Mouse (Mus musculus) urinary bladder, adult 18-20 months (tissue): ENCODE data around the gene Luc7l2.
"Not testable (repeated sequence)": the region's sequence is repeated elsewhere in the genome, so short reads cannot be mapped to it uniquely, and the experiment has no call there.

ENCODE experiments used
- DNase-seq, 2 experiments: peaks; one replicate each; pipeline ENCODE4 v3.0.0; 2022; ENCODE audit warnings: low spot score in 2 of 2, mixed read lengths in 2 of 2

Luc7l2 gene

GRCm38 (mm10) chr6:38551062-38551988, at the start of gene Luc7l2:
TSS of gene Luc7l2 (plus strand) at chr6:38551334.
- DNase-seq, result peak; percentile 88 to 94

GRCm38 (mm10) chr6:38512096-38512495, 39.0 kb upstream of the Luc7l2 start:
- DNase-seq, result no peak

DNA sequence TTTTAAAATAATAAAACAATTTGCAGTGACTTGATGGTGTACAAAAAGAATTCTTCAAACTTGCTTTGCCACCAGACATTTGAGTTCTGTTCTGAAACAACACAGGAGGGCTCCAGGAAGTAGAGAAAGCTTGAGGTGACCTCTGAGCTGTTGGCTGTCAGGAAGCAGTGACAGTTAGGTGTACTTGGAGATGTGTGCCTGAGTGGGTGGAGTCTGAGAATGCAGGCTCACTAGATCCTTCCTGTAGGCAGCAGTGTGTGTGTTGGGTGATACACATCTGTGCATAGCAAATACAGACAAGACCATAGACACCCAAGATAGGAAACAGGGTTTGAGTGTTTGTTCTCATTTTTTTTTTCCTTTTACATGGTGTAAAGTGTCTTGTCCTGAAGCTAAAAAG, 38.3 kb upstream of the Luc7l2 start:
- no peak for DNase-seq

GRCm38 (mm10) chr6:38515201-38515600, 35.9 kb upstream of the Luc7l2 start:
- no peak for DNase-seq

- peak in 1 of 2 experiments; percentile 48 for DNase-seq
These were observed 27.3 kb upstream of the Luc7l2 start for GRCm38 (mm10) chr6:38523851-38524250.

GRCm38 (mm10) chr6:38531211-38531820, 19.8 kb upstream of the Luc7l2 start:
- DNase-seq, result no peak

- peak; percentile 34 to 42 for DNase-seq
These were observed 18.4 kb upstream of the Luc7l2 start for GRCm38 (mm10) chr6:38532500-38533420.

GRCm38 (mm10) chr6:38533428-38534405, 17.4 kb upstream of the Luc7l2 start, which contains the start of gene Fmc1:
TSS of gene Fmc1 (plus strand) at chr6:38533502.
- DNase-seq, result peak; percentile 88 to 98

GRCm38 (mm10) chr6:38534640-38535365, 16.3 kb upstream of the Luc7l2 start:
- peak; percentile 96 to 99 for DNase-seq

DNA sequence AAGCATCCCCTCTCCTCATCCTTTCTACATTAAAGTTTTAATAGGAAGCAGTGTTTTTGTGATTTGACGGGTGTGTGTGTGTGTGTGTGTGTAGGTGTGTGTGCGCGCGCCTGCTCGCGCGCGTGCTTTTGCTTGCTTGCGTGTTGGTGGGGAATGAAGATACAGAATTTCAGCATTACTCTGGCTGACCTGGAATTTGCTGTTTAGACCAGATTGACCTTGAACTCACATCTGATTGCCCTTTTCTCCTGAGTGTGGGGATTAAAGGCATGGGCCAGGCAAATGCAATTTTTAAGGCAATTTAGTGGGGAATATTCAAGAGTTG, 15.8 kb upstream of the Luc7l2 start:
- no peak for DNase-seq

- DNase-seq, result no peak
These were observed 15.3 kb upstream of the Luc7l2 start for GRCm38 (mm10) chr6:38535788-38536187.

DNA sequence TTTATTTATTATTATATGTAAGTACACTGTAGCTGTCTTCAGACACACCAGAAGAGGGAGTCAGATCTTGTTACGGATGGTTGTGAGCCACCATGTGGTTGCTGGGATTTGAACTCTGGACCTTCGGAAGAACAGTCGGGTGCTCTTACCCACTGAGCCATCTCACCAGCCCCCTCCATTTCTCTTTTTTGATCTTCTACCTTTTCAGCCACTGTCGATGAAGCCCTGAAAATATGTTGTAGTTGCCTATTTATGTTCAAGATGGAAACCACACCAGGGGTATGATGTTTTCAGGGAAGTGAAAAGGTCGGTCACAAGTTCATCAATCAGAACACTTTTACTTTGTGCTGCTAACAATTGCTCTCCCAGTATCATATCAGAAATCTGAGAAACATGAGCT, 7.0 kb upstream of the Luc7l2 start:
- not testable (repeated sequence) for DNase-seq

DNA sequence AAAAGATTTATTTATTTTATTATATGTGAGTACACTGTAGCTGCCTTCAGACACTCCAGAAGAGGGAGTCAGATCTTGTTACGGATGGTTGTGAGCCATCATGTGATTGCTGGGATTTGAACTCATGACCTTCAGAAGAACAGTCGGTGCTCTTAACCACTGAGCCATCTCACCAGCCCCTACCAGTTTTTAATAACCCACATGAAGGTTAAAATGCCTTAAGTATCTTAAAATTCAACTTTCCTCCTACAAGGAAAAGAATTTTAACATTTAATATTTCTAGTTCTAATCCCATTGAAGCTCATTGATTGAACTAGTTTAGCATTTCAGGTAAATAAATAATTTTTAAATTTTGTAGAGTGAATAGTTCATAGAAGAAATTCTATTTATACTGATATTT, 4.1 kb upstream of the Luc7l2 start:
- DNase-seq, result not testable (repeated sequence)

GRCm38 (mm10) chr6:38547707-38548106, 3.4 kb upstream of the Luc7l2 start:
- no peak for DNase-seq

- not testable (repeated sequence) for DNase-seq
These were observed 2.5 kb upstream of the Luc7l2 start for GRCm38 (mm10) chr6:38548595-38548994.

- not testable (repeated sequence) for DNase-seq
These were observed 1.3 kb upstream of the Luc7l2 start for GRCm38 (mm10) chr6:38549840-38550239.

- DNase-seq, result peak in 1 of 2 experiments; percentile 75
These were observed 678 bp upstream of the Luc7l2 start for GRCm38 (mm10) chr6:38550250-38551061.

DNA sequence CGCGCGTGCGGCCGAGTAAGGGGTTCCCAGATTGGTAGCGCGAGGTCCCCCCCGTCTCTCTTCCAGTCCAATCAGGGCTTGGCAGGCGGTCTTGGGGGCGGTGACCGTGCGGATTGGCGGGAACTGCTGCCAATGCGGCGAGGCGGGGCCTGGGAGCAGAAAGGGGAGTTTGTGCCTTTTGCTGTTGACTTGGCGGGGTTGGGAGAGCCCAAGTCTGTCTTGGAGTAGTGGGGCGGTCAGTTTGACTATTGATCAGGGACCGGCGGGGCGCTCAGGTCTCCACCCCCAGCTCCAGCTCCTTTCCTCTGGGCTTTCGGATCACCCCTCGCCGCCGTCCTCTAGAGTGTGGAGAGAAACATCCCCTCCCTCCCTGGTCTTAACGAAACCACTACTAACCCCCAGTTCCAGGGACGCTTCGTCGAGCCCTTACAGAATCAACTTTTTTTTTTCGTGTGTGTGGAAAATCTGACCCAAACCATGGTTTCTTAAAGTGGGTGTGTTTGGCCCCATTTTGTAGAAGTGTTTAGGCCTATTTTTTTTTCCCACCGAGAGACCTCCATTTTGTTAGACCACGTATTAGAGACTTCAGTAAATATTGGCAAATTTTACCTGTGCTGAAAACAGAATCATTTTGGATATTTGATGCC, 978 bp downstream of the Luc7l2 start:
- DNase-seq, result peak; percentile 96 to 99

DNA sequence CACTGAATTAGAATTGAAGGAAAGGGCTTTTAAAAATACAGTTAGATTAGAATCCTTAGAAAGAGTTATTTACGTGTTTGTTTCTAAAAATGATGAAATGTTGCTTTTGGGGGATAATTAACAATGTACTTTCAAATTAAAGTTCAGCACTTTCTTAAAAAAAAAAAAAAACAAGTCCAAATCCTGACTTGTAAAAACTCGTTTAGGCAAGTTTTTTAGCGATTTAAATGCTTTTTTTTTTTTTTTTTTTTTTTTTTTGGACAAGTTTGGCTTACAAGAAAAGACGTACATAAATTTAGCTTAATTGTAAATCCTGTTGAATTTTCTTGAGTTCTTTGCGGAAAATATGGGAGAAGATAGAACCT, 1.5 kb downstream of the Luc7l2 start:
- no peak for DNase-seq
